Mouse (Mus musculus) liver, embryonic 11.5 days (tissue): ENCODE results near the gene Slc46a3. TPM values are rescaled to one million over a fixed set of nuclear protein-coding genes. Genes with fewer than 3 reads are reported as not detected.
A peak's percentile ranks its signal among the peaks of the same experiment; 100 is the strongest.

ENCODE experiments used
- ATAC-seq: fragments of 200-750 bp; cut with Nextera tagmentation; replicated peaks from 2 replicates; pipeline ENCODE4 v1.8.0; 2017; ENCODE audit warnings: moderate number of reproducible peaks, mild to moderate bottlenecking, moderate TSS enrichment, moderate library complexity; ENCODE audit not compliant: low FRiP score
- DNase-seq: peaks from one replicate; pipeline ENCODE4 v3.0.0-alpha.2; 2017; ENCODE audit warnings: low spot score
- H3K27ac ChIP-seq: fragments of 300-500 bp; sonication (generic); 2 replicates; pipeline ENCODE4 v1.5.1; 2014; ENCODE audit warnings: mild to moderate bottlenecking, low read depth, low read length, control low read depth
- H3K27me3 ChIP-seq: fragments of 300-500 bp; sonication (generic); replicated peaks from 2 replicates; pipeline ENCODE4 v1.6.1; 2014; ENCODE audit warnings: low read length, mixed read lengths; ENCODE audit not compliant: control insufficient read depth, insufficient read depth
- H3K36me3 ChIP-seq: fragments of 300-500 bp; sonication (generic); 2 replicates; pipeline ENCODE4 v1.6.1; 2014; ENCODE audit warnings: mild to moderate bottlenecking, low read length, moderate library complexity, mixed read lengths; ENCODE audit not compliant: control insufficient read depth, insufficient read depth
- H3K4me1 ChIP-seq: fragments of 300-500 bp; sonication (generic); replicated peaks from 2 replicates; pipeline ENCODE4 v1.6.1; 2014; ENCODE audit warnings: low read length, mixed read lengths; ENCODE audit not compliant: control insufficient read depth, insufficient read depth
- H3K4me2 ChIP-seq: fragments of 300-500 bp; sonication (generic); 2 replicates; pipeline ENCODE4 v1.6.1; 2014; ENCODE audit warnings: mild to moderate bottlenecking, control low read depth, moderate library complexity
- H3K4me3 ChIP-seq: fragments of 300-500 bp; sonication (generic); 2 replicates; pipeline ENCODE4 v1.5.1; 2014; ENCODE audit warnings: low read depth, low read length, control low read depth
- H3K9ac ChIP-seq: fragments of 300-500 bp; sonication (generic); 2 replicates; pipeline ENCODE4 v1.6.1; 2014; ENCODE audit warnings: low read depth, low read length, control low read depth
- H3K9me3 ChIP-seq: fragments of 300-500 bp; sonication (generic); 2 replicates; pipeline ENCODE4 v1.6.1; 2016; ENCODE audit warnings: low read length, inconsistent platforms, mixed read lengths; ENCODE audit not compliant: control insufficient read depth
- WGBS: fragments of 180-500 bp; shearing (Covaris S2); extraction: QIAGEN DNeasy Blood & Tissue Kit; methylation state at CpG from one replicate; pipeline ENCODE4 v1.1.7; 2014; 5-methylcytosine and 5-hydroxymethylcytosine counted together
- polyA plus RNA-seq: library from polyadenylated mRNA; unstranded; fragments of >200 nt; fragmentation: Nextera tagmentation; extraction: Ambion mirVana; gene quantifications from 2 replicates; pipeline ENCODE4 v1.2.1, GENCODE M21; 2014

The Slc46a3 gene
- polyA plus RNA-seq, 1 experiment from 2014 or later: 14.1 TPM

- 64% methylated on average over 7 of the region's 7 CpGs for WGBS
- DNase-seq: no peak
- H3K4me2 ChIP-seq: no peak overlapping the region
Observed at GRCm38 (mm10) chr5:147843340-147843739, 51.3 kb downstream of the Slc46a3 start.

DNA sequence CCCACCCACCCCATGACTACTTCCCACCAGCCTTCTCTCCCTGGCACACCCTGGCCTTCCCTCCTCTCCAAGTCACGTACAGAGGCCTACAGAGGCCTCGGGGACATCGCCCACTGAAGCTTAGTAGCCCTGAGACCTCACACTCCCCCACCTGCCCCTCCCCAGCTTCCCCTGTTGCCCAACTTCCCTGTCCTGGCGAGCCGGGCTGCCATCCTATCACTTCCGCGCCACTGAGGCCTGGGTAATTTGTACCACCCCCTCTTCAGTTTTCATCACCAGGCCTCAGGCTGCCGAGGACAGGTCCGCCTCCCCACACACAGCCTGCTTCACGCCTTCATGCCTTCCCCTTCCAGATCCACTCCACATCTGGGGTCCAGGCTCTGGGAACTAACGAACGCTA is 55.2 kb downstream of the Slc46a3 start:
- H3K27me3 ChIP-seq: 0 out of 2 replicates have a peak, but pooled peaks cover 5% of the 10 kb centered on the region
- H3K27ac ChIP-seq: no peak overlapping the region
- H3K4me2 ChIP-seq: no peak overlapping the region
- no peak overlapping the region for H3K9ac ChIP-seq
- no peaks in the 10 kb centered on the region for H3K36me3 ChIP-seq
- WGBS: 69% methylated on average over 12 of the region's 12 CpGs
- no peaks in the 10 kb centered on the region for H3K9me3 ChIP-seq
- DNase-seq (no peak), ATAC-seq (no peak)
- H3K4me1 ChIP-seq: no peaks in the 10 kb centered on the region; the same call in none of the 2 replicates
- no peak overlapping the region for H3K4me3 ChIP-seq

More at GRCm38 (mm10) chr5:147843340-147843739, 51.3 kb downstream of the Slc46a3 start:
- H3K9me3 ChIP-seq: no peaks in the 10 kb centered on the region
- H3K4me1 ChIP-seq: no peaks in the 10 kb centered on the region
- H3K9ac ChIP-seq: no peak overlapping the region
- no peaks in the 10 kb centered on the region for H3K27me3 ChIP-seq
- ATAC-seq: no peak
- H3K4me3 ChIP-seq: no peak overlapping the region
- H3K27ac ChIP-seq: no peak overlapping the region
- no peaks in the 10 kb centered on the region for H3K36me3 ChIP-seq

DNA sequence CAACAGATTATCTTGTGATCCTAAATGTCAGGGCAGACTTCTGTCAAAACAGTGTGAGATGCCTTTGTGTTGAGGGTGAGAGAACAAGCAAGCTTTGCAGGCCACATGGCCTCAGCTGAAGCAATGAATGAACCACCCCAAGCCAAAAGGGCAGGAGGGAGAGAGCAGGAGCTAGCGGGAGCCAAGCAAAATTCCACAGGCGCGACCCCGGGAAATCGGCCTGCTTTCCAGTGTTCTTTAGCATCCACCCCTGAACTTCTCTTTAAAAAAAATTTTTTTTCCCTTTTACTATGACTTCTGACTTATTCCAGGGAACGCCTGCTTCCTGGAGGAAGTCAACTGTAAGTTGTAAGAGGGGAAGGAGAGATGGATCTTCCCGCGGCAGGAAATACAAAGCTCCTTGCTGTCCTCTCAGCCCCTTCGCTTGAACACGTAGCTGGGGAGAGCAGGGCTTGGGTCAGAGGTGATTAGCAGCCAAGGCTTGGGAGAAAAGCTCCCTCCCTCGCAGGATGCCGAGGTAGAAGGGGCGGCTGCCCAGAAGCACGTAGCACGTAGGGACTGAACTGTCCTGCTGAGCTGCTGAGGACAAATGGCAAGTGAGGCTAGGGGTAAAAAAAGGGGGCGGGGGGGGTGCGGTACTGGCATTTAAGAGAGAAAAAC is 59.6 kb downstream of the Slc46a3 start:
- Histone ChIP-seq H3K4me2 (peak overlapping the region; percentile 21; the same call in 1 of the 2 replicates), H3K27me3 (0 out of 2 replicates have a peak, but pooled peaks cover 5% of the 10 kb centered on the region), H3K4me3 (no peak overlapping the region), H3K9me3 (no peaks in the 10 kb centered on the region), H3K27ac (no peak overlapping the region), H3K4me1 (no peaks in the 10 kb centered on the region; the same call in none of the 2 replicates), H3K36me3 (no peaks in the 10 kb centered on the region), H3K9ac (no peak overlapping the region)
- WGBS: 16% methylated on average over 17 of the region's 17 CpGs
- ATAC-seq (no peak), DNase-seq (no peak)

DNA sequence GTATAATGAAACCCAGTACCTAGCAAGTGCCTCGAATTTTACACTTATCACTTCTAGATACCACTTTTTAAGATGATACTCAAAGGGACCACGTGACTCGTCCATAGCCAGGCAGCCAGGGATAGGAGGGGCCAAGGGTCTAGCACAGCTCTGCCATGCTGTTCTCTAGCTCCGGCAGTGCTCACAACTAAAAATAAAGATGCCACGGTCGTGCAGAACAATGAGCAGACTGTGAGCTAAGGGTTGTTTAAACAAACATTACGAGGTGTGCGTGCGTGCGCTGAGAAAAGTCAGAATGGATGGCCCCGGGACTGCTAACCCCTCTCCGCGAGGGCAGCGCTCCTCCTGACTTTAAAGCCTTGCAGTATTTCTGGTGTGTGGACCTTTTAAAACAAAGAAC is 61.8 kb downstream of the Slc46a3 start:
- DNase-seq: no peak
- 0 out of 2 replicates have a peak, but pooled peaks cover 5% of the 10 kb centered on the region for H3K27me3 ChIP-seq
- no peaks in the 10 kb centered on the region for H3K9me3 ChIP-seq
- no peaks in the 10 kb centered on the region for H3K36me3 ChIP-seq
- no peak overlapping the region for H3K4me2 ChIP-seq
- H3K4me1 ChIP-seq: no peaks in the 10 kb centered on the region; the same call in none of the 2 replicates
- no peak overlapping the region for H3K9ac ChIP-seq
- no peak overlapping the region for H3K4me3 ChIP-seq
- ATAC-seq: no peak
- no peak overlapping the region for H3K27ac ChIP-seq
- 57% methylated on average over 14 of the region's 14 CpGs for WGBS

DNA sequence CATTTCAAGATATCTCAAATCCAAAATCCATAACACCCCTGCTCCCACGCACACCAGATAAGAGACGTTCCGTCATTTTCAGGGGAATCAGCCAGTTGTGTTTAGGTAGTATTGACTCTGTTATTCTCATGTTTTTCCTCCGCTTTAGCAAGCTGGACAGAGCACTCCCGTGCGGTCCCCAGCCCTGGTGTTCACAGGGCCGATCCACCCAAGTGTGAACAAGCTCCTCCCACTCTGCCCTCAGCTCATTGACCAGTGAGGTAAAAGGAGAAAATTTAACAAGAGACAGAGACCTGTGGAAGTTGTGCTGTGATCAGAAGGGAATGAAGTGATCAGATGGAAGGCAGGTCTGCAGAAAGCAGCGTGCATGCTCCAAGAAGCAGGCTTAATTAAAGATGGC is 65.8 kb downstream of the Slc46a3 start:
- peaks cover 8% of the 10 kb centered on the region for H3K4me1 ChIP-seq
- no peak overlapping the region for H3K27ac ChIP-seq
- no peaks in the 10 kb centered on the region for H3K9me3 ChIP-seq
- ATAC-seq (no peak), DNase-seq (no peak)
- H3K9ac ChIP-seq: no peak overlapping the region
- 82% methylated on average over 8 of the region's 8 CpGs for WGBS
- no peaks in the 10 kb centered on the region for H3K36me3 ChIP-seq
- no peak overlapping the region for H3K4me3 ChIP-seq
- no peak overlapping the region for H3K4me2 ChIP-seq
- H3K27me3 ChIP-seq: peaks cover 17% of the 10 kb centered on the region

Other genes with a start within 250 kb of the Slc46a3 start
- 11.2 and 11.5 TPM in 2 replicates for gene Flt1, start 168.8 kb downstream of the Slc46a3 start, polyA plus RNA-seq
- 430 and 458 TPM in 2 replicates for gene Pomp, start 34.4 kb downstream of the Slc46a3 start, polyA plus RNA-seq
- gene Mtus2, start 62.5 kb upstream of the Slc46a3 start, polyA plus RNA-seq: 3.2 and 3.9 TPM in 2 replicates